Mouse (Mus musculus) CH12.LX (cell line): ENCODE measurements at regions not wholly inside any gene's neighbourhood (a gene's known extent, or its start where the extent isn't known, plus 50 kb on each side); places are given as distances from the start of the nearest gene placed in this dataset.

Experiments used
- DNase-seq: peaks from one replicate; pipeline ENCODE4 v3.0.0-alpha.2; 2013; ENCODE audit errors: extremely low read depth
- H3K27ac ChIP-seq: 2 replicates; pipeline ENCODE4 v1.5.1; 2012; ENCODE audit warnings: low read depth, mild to moderate bottlenecking, control low read depth, moderate library complexity; ENCODE audit not compliant: insufficient read depth
- H3K27me3 ChIP-seq: replicated peaks from 2 replicates; pipeline ENCODE3; 2012; ENCODE audit warnings: inconsistent platforms
- H3K36me3 ChIP-seq, 2 experiments: replicated peaks in 1 of 2; 2 replicates each; pipeline versions ENCODE3 to v1.6.1; 2012; ENCODE audit warnings: inconsistent platforms in 1 of 2, low read length in 1 of 2, mild to moderate bottlenecking in 1 of 2, mixed read lengths in 1 of 2, moderate library complexity in 1 of 2; ENCODE audit not compliant: control insufficient read depth in 1 of 2, insufficient read depth in 1 of 2
- H3K4me1 ChIP-seq, 2 experiments: 2 replicates each; pipeline ENCODE4 v1.6.1; 2012; ENCODE audit warnings: inconsistent platforms in 1 of 2, moderate library complexity in 1 of 2; ENCODE audit not compliant: insufficient read depth in 2 of 2, control insufficient read depth in 1 of 2
- H3K4me2 ChIP-seq: 2 replicates; pipeline ENCODE4 v1.6.1; 2012; ENCODE audit warnings: low read depth, mild to moderate bottlenecking, control low read depth; ENCODE audit not compliant: poor library complexity, insufficient read depth, severe bottlenecking
- H3K4me3 ChIP-seq, 3 experiments: fragments of 150-350 bp in 1 of 3; sonication (generic) in 1 of 3; replicated peaks in 1 of 3; 2 replicates each; pipeline versions ENCODE3 to v1.5.1; 2011 to 2012; ENCODE audit warnings: low read depth in 2 of 3, low read length in 2 of 3, mild to moderate bottlenecking in 2 of 3, moderate library complexity in 2 of 3, control low read depth in 1 of 3, improper control_type of control experiment in 1 of 3, inconsistent platforms in 1 of 3, mixed read lengths in 1 of 3; ENCODE audit not compliant: poor library complexity in 1 of 3
- H3K79me2 ChIP-seq: replicated peaks from 2 replicates; pipeline ENCODE4 v1.6.1; 2012; ENCODE audit warnings: mild to moderate bottlenecking, moderate library complexity; ENCODE audit not compliant: control insufficient read depth, poor library complexity, insufficient read depth, severe bottlenecking; ENCODE audit errors: extremely low read depth
- H3K9ac ChIP-seq: 2 replicates; pipeline ENCODE4 v1.6.1; 2012; ENCODE audit warnings: low read depth, mild to moderate bottlenecking, control low read depth, moderate library complexity; ENCODE audit not compliant: insufficient read depth
- H3K9me3 ChIP-seq: replicated peaks from 2 replicates; pipeline ENCODE3; 2012; ENCODE audit warnings: low read length, inconsistent platforms, mixed read lengths
- CHD2 ChIP-seq: IDR thresholded peaks from 2 replicates; pipeline ENCODE4 v1.6.1; 2011; ENCODE audit warnings: low read length, improper control_type of control experiment
- CTCF ChIP-seq, 2 experiments: IDR thresholded peaks in 1 of 2; conservative IDR thresholded peaks in 1 of 2; 2 replicates each; pipeline ENCODE4 v1.5.1; 2011 to 2012; ENCODE audit warnings: low read depth in 2 of 2, low read length in 2 of 2, improper control_type of control experiment in 1 of 2, inconsistent platforms in 1 of 2, mild to moderate bottlenecking in 1 of 2, moderate library complexity in 1 of 2
- E2F4 ChIP-seq: IDR thresholded peaks from 2 replicates; pipeline ENCODE4 v1.6.1; 2011; ENCODE audit warnings: low read depth, low read length, improper control_type of control experiment; ENCODE audit not compliant: insufficient replicate concordance
- EP300 ChIP-seq: IDR thresholded peaks from 2 replicates; pipeline ENCODE4 v1.6.1; 2011; ENCODE audit warnings: low read length, improper control_type of control experiment
- ETS1 ChIP-seq: conservative IDR thresholded peaks from 2 replicates; pipeline ENCODE4 v1.6.1; 2012; ENCODE audit warnings: low read depth, mild to moderate bottlenecking, inconsistent platforms, low read length, improper control_type of control experiment, moderate library complexity
- GABPA ChIP-seq: IDR thresholded peaks from 2 replicates; pipeline ENCODE4 v1.6.1; 2012; ENCODE audit warnings: low read depth, low read length, improper control_type of control experiment, inconsistent platforms; ENCODE audit not compliant: insufficient replicate concordance
- JUN ChIP-seq: IDR thresholded peaks from 2 replicates; pipeline ENCODE4 v1.6.1; 2011; ENCODE audit warnings: low read depth, mild to moderate bottlenecking, low read length, improper control_type of control experiment, moderate library complexity; ENCODE audit not compliant: insufficient read depth
- KAT2A ChIP-seq: IDR thresholded peaks from 2 replicates; pipeline ENCODE4 v1.6.1; 2012; ENCODE audit warnings: low read length, improper control_type of control experiment, inconsistent platforms; ENCODE audit not compliant: insufficient replicate concordance
- MAFK ChIP-seq: IDR thresholded peaks from 2 replicates; pipeline ENCODE4 v1.6.1; 2011; ENCODE audit warnings: low read length, improper control_type of control experiment; ENCODE audit not compliant: insufficient replicate concordance
- MAZ ChIP-seq: IDR thresholded peaks from 2 replicates; pipeline ENCODE4 v1.6.1; 2012; ENCODE audit warnings: low read depth, mild to moderate bottlenecking, inconsistent platforms, low read length, improper control_type of control experiment, moderate library complexity
- MEF2A ChIP-seq: IDR thresholded peaks from 2 replicates; pipeline ENCODE4 v1.6.1; 2014; ENCODE audit warnings: low read depth, mild to moderate bottlenecking, inconsistent platforms, low read length, improper control_type of control experiment, borderline replicate concordance
- MXI1 ChIP-seq: IDR thresholded peaks from 2 replicates; pipeline ENCODE4 v1.6.1; 2011; ENCODE audit warnings: mild to moderate bottlenecking, low read depth, low read length, improper control_type of control experiment
- NELFE ChIP-seq: IDR thresholded peaks from 2 replicates; pipeline ENCODE4 v1.6.1; 2011; ENCODE audit warnings: low read depth, low read length, improper control_type of control experiment
- RAD21 ChIP-seq: IDR thresholded peaks from 2 replicates; pipeline ENCODE4 v1.6.1; 2011; ENCODE audit warnings: low read depth, mild to moderate bottlenecking, low read length, improper control_type of control experiment, moderate library complexity
- RCOR1 ChIP-seq: conservative IDR thresholded peaks from 2 replicates; pipeline ENCODE4 v1.6.1; 2012; ENCODE audit warnings: low read depth, mild to moderate bottlenecking, inconsistent platforms, low read length, improper control_type of control experiment
- SMC3 ChIP-seq: IDR thresholded peaks from 2 replicates; pipeline ENCODE4 v1.6.1; 2011; ENCODE audit warnings: low read depth, low read length, improper control_type of control experiment
- UBTF ChIP-seq: IDR thresholded peaks from 2 replicates; pipeline ENCODE4 v1.6.1; 2012; ENCODE audit warnings: low read depth, mild to moderate bottlenecking, inconsistent platforms, low read length, improper control_type of control experiment, moderate library complexity
- USF1 ChIP-seq: IDR thresholded peaks from 2 replicates; pipeline ENCODE4 v1.6.1; 2014; ENCODE audit warnings: low read depth, mild to moderate bottlenecking, inconsistent platforms, low read length, improper control_type of control experiment
- ZKSCAN1 ChIP-seq: IDR thresholded peaks from 2 replicates; pipeline ENCODE4 v1.6.1; 2012; ENCODE audit warnings: low read depth, inconsistent platforms, low read length, improper control_type of control experiment, borderline replicate concordance
- ZMIZ1 ChIP-seq: IDR thresholded peaks from 2 replicates; pipeline ENCODE4 v1.6.1; 2012; ENCODE audit warnings: low read depth, mild to moderate bottlenecking, inconsistent platforms, low read length, improper control_type of control experiment
- ZNF384 ChIP-seq: IDR thresholded peaks from 2 replicates; pipeline ENCODE4 v1.6.1; 2012; ENCODE audit warnings: low read depth, low read length, improper control_type of control experiment, inconsistent platforms
- dilution Hi-C: fragments of 300-500 bp; cut with MboI; formaldehyde crosslinking; loops from 2 replicates; pipeline ENCODE4 v1.14.3; 2020; ENCODE audit warnings: low sequenced_read_pairs; ENCODE audit not compliant: extremely low pct_unique_long_range_greater_than_20kb, extremely low pct_ligation_motif_present
- in situ Hi-C: fragments of 300-500 bp; cut with MboI; formaldehyde crosslinking; loops from 3 replicates; pipeline ENCODE4 v1.14.3; 2019; ENCODE audit warnings: low sequenced_read_pairs, low pct_ligation_motif_present, low pct_unique_long_range_greater_than_20kb, mixed read lengths

DNA sequence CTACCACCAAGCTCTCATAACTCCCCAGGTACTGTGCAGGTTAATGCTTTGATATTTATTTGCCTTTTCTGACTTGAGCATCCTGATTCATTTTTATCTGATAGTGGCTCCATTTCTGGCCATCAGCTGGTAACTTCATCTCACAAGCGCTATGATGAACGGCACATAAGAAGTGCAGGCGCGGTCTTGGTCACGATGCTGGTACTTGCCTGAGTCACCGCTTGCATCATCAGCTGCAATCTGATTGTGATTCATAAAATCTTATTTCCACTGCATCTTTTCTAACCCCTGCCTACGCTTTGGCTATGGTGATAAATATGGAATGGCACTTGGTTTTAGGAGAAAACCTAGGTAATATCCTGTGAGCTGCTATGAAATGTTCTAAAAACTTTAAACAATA is 128.3 kb downstream of the Stk31 start:
- no peak overlapping the region for H3K27ac ChIP-seq
- no peak overlapping the region for H3K4me3 ChIP-seq
- H3K9me3 ChIP-seq = no peaks in the 10 kb centered on the region
- no peaks in the 10 kb centered on the region for H3K27me3 ChIP-seq
- no peak for TF ChIP-seq RCOR1
- no peak for TF ChIP-seq SMC3
- TF ChIP-seq CHD2 = no peak
- no peak for TF ChIP-seq MAFK
- TF ChIP-seq GABPA = no peak
- H3K4me2 ChIP-seq = no peak overlapping the region
- DNase-seq = no peak
- peaks cover 0 to 3% of the 10 kb centered on the region in 2 experiments; a peak in 1 of 4 replicates for H3K4me1 ChIP-seq
- H3K9ac ChIP-seq = no peak overlapping the region
- H3K36me3 ChIP-seq = no peaks in the 10 kb centered on the region
- in situ Hi-C loops (loop anchor here (25.0 kb wide), 3 partner anchors 589 to 1014 kb away; partner anchors contain the start of gene Mpp6), dilution Hi-C loops (no loop called here)
- no peaks in the 10 kb centered on the region for H3K79me2 ChIP-seq

DNA sequence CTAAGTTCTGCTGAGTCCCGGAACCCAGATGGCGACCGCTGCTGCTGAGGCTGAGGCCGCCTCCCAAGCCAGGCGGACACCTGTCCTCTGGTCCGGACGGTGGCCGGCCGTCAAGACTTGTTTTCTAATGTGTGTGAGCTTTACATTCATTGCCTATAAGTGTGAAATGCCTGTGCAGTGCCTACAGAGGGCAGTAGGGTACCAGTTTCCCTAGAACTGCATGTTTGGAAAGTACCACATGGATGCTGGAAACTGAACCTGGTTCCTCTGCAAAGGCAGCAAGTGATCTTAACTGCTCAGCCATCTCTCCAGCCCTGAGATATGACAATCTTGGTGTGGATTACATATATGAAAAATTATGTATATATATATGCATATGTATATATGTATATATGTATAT is 138.6 kb downstream of the Stk31 start:
- H3K9ac ChIP-seq = no peak overlapping the region
- H3K27me3 ChIP-seq = no peaks in the 10 kb centered on the region
- in situ Hi-C loops = no loop called here
- dilution Hi-C loops = no loop called here
- no peak overlapping the region for H3K4me3 ChIP-seq
- H3K4me1 ChIP-seq = no peaks in the 10 kb centered on the region
- H3K79me2 ChIP-seq = no peaks in the 10 kb centered on the region
- no peak overlapping the region for H3K27ac ChIP-seq
- no peaks in the 10 kb centered on the region for H3K36me3 ChIP-seq
- DNase-seq = peak; percentile 10
- no peaks in the 10 kb centered on the region for H3K9me3 ChIP-seq
- TF ChIP-seq ETS1 = no peak
- no peak for TF ChIP-seq MEF2A
- TF ChIP-seq SMC3 = peak; percentile 46
- peak in 1 of 2 experiments; percentile 54; a peak in 2 of 4 replicates for TF ChIP-seq CTCF (conservative IDR thresholded peaks at IDR 0.05 in 1 of 2, IDR thresholded peaks at IDR 0.05 in 1 of 2; ENCODE audit: low read depth in 2 of 2, low read length in 2 of 2)
- TF ChIP-seq RAD21 = peak; percentile 60
- TF ChIP-seq JUN = no peak
- no peak for TF ChIP-seq ZMIZ1
- no peak for TF ChIP-seq EP300
- TF ChIP-seq MAZ = no peak
- no peak for TF ChIP-seq UBTF
- H3K4me2 ChIP-seq = no peak overlapping the region

DNA sequence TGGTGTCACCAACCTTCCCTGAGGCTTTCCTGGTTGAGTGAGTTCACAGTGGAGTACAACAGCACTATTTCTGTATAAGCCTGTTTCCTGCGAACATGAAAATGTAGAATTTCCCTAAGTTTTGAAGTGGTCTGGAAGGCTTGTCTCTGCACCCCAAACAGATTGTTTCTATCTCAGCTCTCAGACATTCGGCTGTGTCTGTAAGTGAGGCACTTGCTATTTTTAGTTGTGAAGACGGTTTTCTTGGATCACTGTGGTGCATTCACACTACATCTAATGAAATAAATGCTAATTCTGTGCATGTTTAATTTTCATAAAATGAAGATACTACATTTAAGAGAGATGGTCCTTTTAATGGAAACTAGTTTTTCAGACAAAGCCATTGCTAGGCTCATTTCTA is 139.1 kb downstream of the Stk31 start:
- Histone ChIP-seq H3K4me2 (no peak overlapping the region), H3K4me3 (no peak overlapping the region), H3K27ac (no peak overlapping the region), H3K4me1 (no peaks in the 10 kb centered on the region), H3K79me2 (no peaks in the 10 kb centered on the region), H3K27me3 (no peaks in the 10 kb centered on the region), H3K36me3 (no peaks in the 10 kb centered on the region), H3K9ac (no peak overlapping the region), H3K9me3 (no peaks in the 10 kb centered on the region)
- TF ChIP-seq KAT2A (no peak), USF1 (no peak), CHD2 (no peak), NELFE (no peak), MXI1 (no peak), E2F4 (no peak), ZKSCAN1 (no peak), ZNF384 (no peak), RCOR1 (no peak), JUN (no peak)
- in situ Hi-C loops = no loop called here
- dilution Hi-C loops = no loop called here
- DNase-seq = no peak
